Mouse (Mus musculus): ENCODE results near the gene Nfs1. TPM values are rescaled to one million over a fixed set of nuclear protein-coding genes. Genes with fewer than 3 reads are reported as not detected.
"Not testable (repeated sequence)": the region's sequence is repeated elsewhere in the genome, so short reads cannot be mapped to it uniquely, and the experiment has no call there.

Nfs1 gene
- 34.1 and 37.2 TPM in 2 replicates for polyA plus RNA-seq (2014; fragmentation: Nextera tagmentation; extraction: Ambion mirVana)

- peaks cover 8% of the 10 kb centered on the region for H3K4me1 ChIP-seq (ENCODE audit: control insufficient read depth, insufficient read depth, low read length)
- H3K4me3 ChIP-seq (ENCODE audit: low read depth, low read length), result peak within 1 kb of the TSS; percentile 77
- ATAC-seq (ENCODE audit: low FRiP score), result peak; percentile 98
- no peaks in the 10 kb centered on the region for H3K9me3 ChIP-seq (ENCODE audit: control insufficient read depth, low read length)
- peaks cover 3% of the 10 kb centered on the region; the same call in 1 of the 2 replicates for H3K36me3 ChIP-seq (ENCODE audit: control insufficient read depth, insufficient read depth, low read length)
- peak within 1 kb of the TSS; percentile 87 for H3K9ac ChIP-seq (ENCODE audit: low read length)
- peak; percentile 99 for DNase-seq (ENCODE audit: low spot score, missing footprints)
- peak within 1 kb of the TSS; percentile 84 for H3K4me2 ChIP-seq
- no peaks in the 10 kb centered on the region for H3K27me3 ChIP-seq (ENCODE audit: control insufficient read depth, insufficient read depth, low read length)
- peak within 1 kb of the TSS; percentile 93 for H3K27ac ChIP-seq (ENCODE audit: low read depth, low read length)
- WGBS, result under 1% methylated on average over 70 of the region's 70 CpGs
These were observed at the start of gene Nfs1, which contains the start of gene Romo1 for GRCm38 (mm10) chr2:156143953-156144724. TSS of gene Nfs1 (minus strand) at chr2:156144186. TSS of gene Romo1 (plus strand) at chr2:156144039.

GRCm38 (mm10) chr2:156193066-156193862 lies 49.3 kb upstream of the Nfs1 start:
- Histone ChIP-seq H3K9ac (ENCODE audit: low read length) (no peak overlapping the region), H3K4me1 (ENCODE audit: control insufficient read depth, insufficient read depth, low read length) (peaks cover 4% of the 10 kb centered on the region), H3K36me3 (ENCODE audit: control insufficient read depth, insufficient read depth, low read length) (no peaks in the 10 kb centered on the region), H3K4me3 (ENCODE audit: low read depth, low read length) (no peak overlapping the region), H3K27me3 (ENCODE audit: control insufficient read depth, insufficient read depth, low read length) (no peaks in the 10 kb centered on the region), H3K4me2 (no peak overlapping the region), H3K9me3 (ENCODE audit: control insufficient read depth, low read length) (no peaks in the 10 kb centered on the region), H3K27ac (ENCODE audit: low read depth, low read length) (no peak overlapping the region)
- ATAC-seq (ENCODE audit: low FRiP score) (no peak), DNase-seq (ENCODE audit: low spot score, missing footprints) (no peak)
- 82% methylated on average over 3 of the region's 3 CpGs for WGBS

DNA sequence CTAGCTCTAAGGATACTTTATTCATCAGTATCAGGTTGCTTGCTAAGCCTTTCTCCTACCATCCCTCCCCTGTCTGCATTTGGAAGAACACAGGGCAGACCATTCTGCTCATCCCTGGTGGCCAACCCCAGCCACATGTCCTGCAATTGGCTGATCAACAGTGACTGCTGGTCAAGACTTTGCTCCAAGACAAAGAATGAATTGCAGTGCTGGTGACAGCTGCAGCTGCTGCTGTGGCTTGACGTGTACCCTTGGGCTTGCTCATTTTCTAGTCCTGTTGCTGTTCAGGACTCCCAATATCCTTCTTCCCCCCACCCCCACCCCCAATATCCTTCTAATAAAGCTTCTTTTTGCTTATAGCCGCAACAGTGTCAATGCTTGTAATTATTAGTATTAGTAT lies 48.1 kb upstream of the Nfs1 start:
- H3K27ac ChIP-seq (ENCODE audit: low read depth, low read length), result no peak overlapping the region
- ATAC-seq (ENCODE audit: low FRiP score), result no peak
- no peaks in the 10 kb centered on the region for H3K27me3 ChIP-seq (ENCODE audit: control insufficient read depth, insufficient read depth, low read length)
- H3K36me3 ChIP-seq (ENCODE audit: control insufficient read depth, insufficient read depth, low read length), result no peaks in the 10 kb centered on the region
- no peak overlapping the region for H3K9ac ChIP-seq (ENCODE audit: low read length)
- WGBS, result 78% methylated on average over 2 of the region's 2 CpGs
- no peaks in the 10 kb centered on the region for H3K9me3 ChIP-seq (ENCODE audit: control insufficient read depth, low read length)
- no peak overlapping the region for H3K4me3 ChIP-seq (ENCODE audit: low read depth, low read length)
- DNase-seq (ENCODE audit: low spot score, missing footprints), result no peak
- H3K4me1 ChIP-seq (ENCODE audit: control insufficient read depth, insufficient read depth, low read length), result no peaks in the 10 kb centered on the region
- H3K4me2 ChIP-seq, result no peak overlapping the region

DNA sequence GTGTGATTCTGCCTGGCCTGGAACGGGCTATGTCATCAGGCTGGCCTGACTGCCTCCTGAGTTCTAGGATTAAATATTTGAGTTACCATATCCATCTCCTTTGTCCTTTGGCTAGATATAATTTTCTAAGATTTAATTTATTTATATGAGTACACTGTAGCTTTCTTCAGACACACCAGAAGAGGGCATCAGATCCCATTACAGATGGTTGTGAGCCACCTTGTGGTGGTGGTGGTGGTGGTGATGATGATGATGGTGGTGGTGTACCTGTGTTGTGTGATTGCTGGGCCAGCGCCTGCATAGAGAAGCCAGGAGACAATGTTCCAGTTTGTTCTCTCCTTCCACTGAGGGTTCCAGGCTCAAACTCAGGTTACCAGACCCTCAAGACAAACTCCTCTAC lies 47.6 kb upstream of the Nfs1 start:
- Histone ChIP-seq H3K4me3 (ENCODE audit: low read depth, low read length) (no peak overlapping the region), H3K27me3 (ENCODE audit: control insufficient read depth, insufficient read depth, low read length) (no peaks in the 10 kb centered on the region), H3K9me3 (ENCODE audit: control insufficient read depth, low read length) (no peaks in the 10 kb centered on the region), H3K27ac (ENCODE audit: low read depth, low read length) (no peak overlapping the region), H3K9ac (ENCODE audit: low read length) (no peak overlapping the region), H3K4me2 (no peak overlapping the region), H3K4me1 (ENCODE audit: control insufficient read depth, insufficient read depth, low read length) (no peaks in the 10 kb centered on the region), H3K36me3 (ENCODE audit: control insufficient read depth, insufficient read depth, low read length) (no peaks in the 10 kb centered on the region)
- 83% methylated on average over 2 of the region's 2 CpGs for WGBS
- no peak for DNase-seq (ENCODE audit: low spot score, missing footprints)
- ATAC-seq (ENCODE audit: low FRiP score), result no peak

- 87% methylated on average over 14 of the region's 14 CpGs for WGBS
- H3K4me2 ChIP-seq, result no peak overlapping the region
- no peaks in the 10 kb centered on the region for H3K27me3 ChIP-seq (ENCODE audit: control insufficient read depth, insufficient read depth, low read length)
- H3K9me3 ChIP-seq (ENCODE audit: control insufficient read depth, low read length), result no peaks in the 10 kb centered on the region
- no peak for ATAC-seq (ENCODE audit: low FRiP score)
- H3K27ac ChIP-seq (ENCODE audit: low read depth, low read length), result no peak overlapping the region
- H3K4me3 ChIP-seq (ENCODE audit: low read depth, low read length), result no peak overlapping the region
- H3K9ac ChIP-seq (ENCODE audit: low read length), result no peak overlapping the region
- DNase-seq (ENCODE audit: low spot score, missing footprints), result no peak
- no peaks in the 10 kb centered on the region for H3K4me1 ChIP-seq (ENCODE audit: control insufficient read depth, insufficient read depth, low read length)
- no peaks in the 10 kb centered on the region for H3K36me3 ChIP-seq (ENCODE audit: control insufficient read depth, insufficient read depth, low read length)
These were observed 46.3 kb upstream of the Nfs1 start for GRCm38 (mm10) chr2:156190004-156190896.

GRCm38 (mm10) chr2:156189241-156189640 lies 45.3 kb upstream of the Nfs1 start:
- not testable (repeated sequence) for H3K9ac ChIP-seq (ENCODE audit: low read length); H3K27me3 ChIP-seq (ENCODE audit: control insufficient read depth, insufficient read depth, low read length); H3K4me3 ChIP-seq (ENCODE audit: low read depth, low read length); H3K4me1 ChIP-seq (ENCODE audit: control insufficient read depth, insufficient read depth, low read length); DNase-seq (ENCODE audit: low spot score, missing footprints); H3K9me3 ChIP-seq (ENCODE audit: control insufficient read depth, low read length); ATAC-seq (ENCODE audit: low FRiP score); H3K36me3 ChIP-seq (ENCODE audit: control insufficient read depth, insufficient read depth, low read length); H3K27ac ChIP-seq (ENCODE audit: low read depth, low read length); H3K4me2 ChIP-seq
- 84% methylated on average over 7 of the region's 7 CpGs for WGBS

DNA sequence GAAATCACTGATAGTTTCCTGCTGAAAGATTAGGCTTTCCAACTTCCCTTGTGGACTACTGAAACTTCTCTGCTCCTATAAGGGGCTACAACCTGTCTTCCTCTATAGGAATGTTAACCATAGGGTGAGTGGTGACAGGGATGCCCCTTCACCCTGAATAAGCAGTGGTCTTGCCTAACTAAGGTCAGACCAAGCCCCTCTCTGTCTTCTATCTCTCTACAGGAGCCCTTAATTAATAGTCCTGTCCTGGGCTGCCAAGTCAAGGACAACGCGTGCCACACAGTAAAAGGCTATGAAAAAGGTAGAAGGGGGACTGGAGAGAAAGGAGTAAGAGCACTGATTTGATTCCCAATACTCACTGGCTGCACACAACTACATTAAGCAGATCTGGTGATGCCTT lies 37.6 kb upstream of the Nfs1 start:
- Histone ChIP-seq H3K27me3 (ENCODE audit: control insufficient read depth, insufficient read depth, low read length) (no peaks in the 10 kb centered on the region), H3K4me2 (no peak overlapping the region), H3K36me3 (ENCODE audit: control insufficient read depth, insufficient read depth, low read length) (peaks cover 10% of the 10 kb centered on the region), H3K9ac (ENCODE audit: low read length) (no peak overlapping the region), H3K27ac (ENCODE audit: low read depth, low read length) (no peak overlapping the region), H3K4me3 (ENCODE audit: low read depth, low read length) (no peak overlapping the region), H3K4me1 (ENCODE audit: control insufficient read depth, insufficient read depth, low read length) (peaks cover 17% of the 10 kb centered on the region), H3K9me3 (ENCODE audit: control insufficient read depth, low read length) (no peaks in the 10 kb centered on the region)
- 81% methylated on average over 2 of the region's 2 CpGs for WGBS
- ATAC-seq (ENCODE audit: low FRiP score), result no peak
- no peak for DNase-seq (ENCODE audit: low spot score, missing footprints)

DNA sequence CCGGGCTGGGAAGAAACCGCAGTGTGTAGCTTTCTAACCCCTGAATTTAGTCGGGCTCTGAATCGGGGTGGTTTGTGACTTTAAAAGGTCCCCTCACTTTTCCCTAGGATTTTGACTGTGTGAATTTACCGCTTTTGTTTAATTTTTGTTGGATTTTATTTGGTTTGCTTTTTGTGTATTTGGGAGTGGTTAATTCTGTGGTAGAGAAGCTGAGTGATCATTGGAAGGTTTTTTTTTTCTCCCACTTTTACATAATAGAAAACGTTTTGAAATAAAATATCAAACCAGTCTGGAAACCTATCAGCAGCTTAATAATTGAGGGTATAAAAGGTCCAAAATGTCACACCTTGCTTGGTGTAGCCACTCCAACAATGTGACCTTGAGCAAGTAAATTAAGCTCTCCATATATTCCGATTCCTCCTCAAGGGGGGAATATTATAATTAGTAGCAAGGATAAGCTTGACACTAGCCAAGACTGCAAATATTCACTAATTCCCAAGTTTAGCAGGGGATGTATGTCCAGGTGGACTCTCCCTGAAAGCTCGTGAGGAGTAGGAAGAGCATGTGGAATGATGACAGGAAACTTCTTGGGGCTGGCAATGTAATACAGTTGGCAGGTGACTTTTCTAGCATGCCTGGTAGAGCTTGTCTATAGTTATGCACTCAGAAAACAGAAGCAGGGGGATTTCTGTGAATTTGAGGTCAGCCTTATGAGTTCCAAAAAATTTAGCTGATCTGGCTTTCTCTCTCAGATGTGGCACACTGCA lies 37.0 kb upstream of the Nfs1 start:
- Histone ChIP-seq H3K4me3 (ENCODE audit: low read depth, low read length) (peak overlapping the region; percentile 90), H3K27ac (ENCODE audit: low read depth, low read length) (peak overlapping the region; percentile 89), H3K36me3 (ENCODE audit: control insufficient read depth, insufficient read depth, low read length) (peaks cover 10% of the 10 kb centered on the region), H3K9ac (ENCODE audit: low read length) (peak overlapping the region; percentile 69), H3K9me3 (ENCODE audit: control insufficient read depth, low read length) (no peaks in the 10 kb centered on the region), H3K4me2 (peak overlapping the region; percentile 49), H3K4me1 (ENCODE audit: control insufficient read depth, insufficient read depth, low read length) (peaks cover 17% of the 10 kb centered on the region), H3K27me3 (ENCODE audit: control insufficient read depth, insufficient read depth, low read length) (no peaks in the 10 kb centered on the region)
- no peak for ATAC-seq (ENCODE audit: low FRiP score)
- 21% methylated on average over 8 of the region's 8 CpGs for WGBS
- DNase-seq (ENCODE audit: low spot score, missing footprints), result no peak

Data from midbrain, embryonic 11.5 days (tissue).